In genomic region chr5:3343566-3344080, GRCm38 (mm10) we compare ENCODE assay signal across 8 mouse cellular contexts. TPM values are rescaled to one million over a fixed set of nuclear protein-coding genes. Genes with fewer than 3 reads are reported as not detected.
A peak's percentile ranks its signal among the peaks of the same experiment; 100 is the strongest.
DNase-seq lines count a peak whose midpoint lies in the region; ATAC-seq and TF ChIP-seq lines count a peak whose summit lies in the region.

No protein-coding gene starts in this region.

- peak overlapping the region; percentile 83 for H3K9ac ChIP-seq in heart, embryonic 15.5 days
- H3K9ac ChIP-seq in liver, postnatal 0 days (replicated peaks): peak overlapping the region; percentile 80
- H3K9ac ChIP-seq in neural tube, embryonic 13.5 days: peak overlapping the region; percentile 70

- H3K27me3 ChIP-seq in heart, embryonic 15.5 days: no peaks in the 10 kb centered on the region
- H3K27me3 ChIP-seq in liver, postnatal 0 days (ENCODE audit: insufficient read depth, low read length): no peaks in the 10 kb centered on the region
- H3K27me3 ChIP-seq in neural tube, embryonic 13.5 days: peaks cover 40% of the 10 kb centered on the region

- WGBS in heart, embryonic 15.5 days: 0% methylated on average over 37 of the region's 37 CpGs
- under 1% methylated on average over 36 of the region's 37 CpGs for WGBS in liver, postnatal 0 days (ENCODE audit: insufficient replicate concordance)
- WGBS in neural tube, embryonic 13.5 days: under 1% methylated on average over 37 of the region's 37 CpGs

- DNase-seq in adrenal gland, postnatal 36 days: peak; percentile 81 to 87
- DNase-seq in kidney, postnatal 14 days: peak; percentile 76
- peak; percentile 77 for DNase-seq in liver, postnatal 0 days
- DNase-seq in testis, postnatal 14 days (ENCODE audit: low spot score): peak; percentile 75

- no peaks in the 10 kb centered on the region for H3K9me3 ChIP-seq in heart, embryonic 15.5 days (replicated peaks)
- H3K9me3 ChIP-seq in liver, postnatal 0 days (ENCODE audit: low read length): no peaks in the 10 kb centered on the region
- H3K9me3 ChIP-seq in neural tube, embryonic 13.5 days: no peaks in the 10 kb centered on the region

- peak; percentile 30 for ATAC-seq in CD4-positive, CD25-positive, alpha-beta regulatory T cell, adult 4 months
- 0 out of 2 replicates have a peak, but pooled peaks have one; percentile 47 for ATAC-seq in erythroid progenitor cell, adult 5-6 weeks (replicated peaks; ENCODE audit: low FRiP score, poor library complexity, severe bottlenecking)
- ATAC-seq in heart, embryonic 15.5 days (replicated peaks; ENCODE audit: insufficient number of reproducible peaks, insufficient read depth, low FRiP score, low read depth): peak; percentile 71
- peak; percentile 54 for ATAC-seq in liver, postnatal 0 days
- ATAC-seq in neural tube, embryonic 13.5 days (ENCODE audit: low read depth): peak; percentile 62

- TF ChIP-seq EP300 in liver, postnatal 0 days (IDR thresholded peaks at IDR 0.05; ENCODE audit: low read depth): no peak

- H3K4me3 ChIP-seq in heart, embryonic 15.5 days: peak overlapping the region; percentile 84
- peak overlapping the region; percentile 82 for H3K4me3 ChIP-seq in liver, postnatal 0 days (ENCODE audit: low read depth, low read length)
- peak overlapping the region; percentile 53 for H3K4me3 ChIP-seq in neural tube, embryonic 13.5 days

- H3K4me2 ChIP-seq in heart, embryonic 15.5 days: peak overlapping the region; percentile 83
- peak overlapping the region; percentile 99 for H3K4me2 ChIP-seq in liver, postnatal 0 days (ENCODE audit: low read depth, low read length)
- peak overlapping the region; percentile 92 for H3K4me2 ChIP-seq in neural tube, embryonic 13.5 days

- H3K36me3 ChIP-seq in heart, embryonic 15.5 days: 0 out of 2 replicates have a peak, but pooled peaks cover 4% of the 10 kb centered on the region
- peaks cover 2% of the 10 kb centered on the region; the same call in 1 of the 2 replicates for H3K36me3 ChIP-seq in liver, postnatal 0 days (replicated peaks; ENCODE audit: insufficient read depth, low read length)
- H3K36me3 ChIP-seq in neural tube, embryonic 13.5 days: no peaks in the 10 kb centered on the region

- peak; percentile 43 for TF ChIP-seq CTCF in liver, postnatal 0 days (IDR thresholded peaks at IDR 0.05; ENCODE audit: low read depth)

- H3K4me1 ChIP-seq in heart, embryonic 15.5 days (replicated peaks): peaks cover 2% of the 10 kb centered on the region; the same call in 1 of the 2 replicates
- H3K4me1 ChIP-seq in liver, postnatal 0 days (ENCODE audit: insufficient read depth): peaks cover 2% of the 10 kb centered on the region; the same call in 1 of the 2 replicates
- H3K4me1 ChIP-seq in neural tube, embryonic 13.5 days (replicated peaks): peaks cover 35% of the 10 kb centered on the region

- peak overlapping the region; percentile 94 for H3K27ac ChIP-seq in heart, embryonic 15.5 days
- H3K27ac ChIP-seq in liver, postnatal 0 days (ENCODE audit: low read depth): peak overlapping the region; percentile 92
- peak overlapping the region; percentile 70 for H3K27ac ChIP-seq in neural tube, embryonic 13.5 days (replicated peaks)

RNA-seq across cellular contexts. Expression of gene Cdk6, which starts 2.3 kb away (rescaled TPM):
- 10 to 100 TPM; 20.8 to 22.3 TPM for polyA plus RNA-seq in CD4-positive, CD25-positive, alpha-beta regulatory T cell, adult 4 months (2017; shearing (Covaris generic))
- 10 to 100 TPM; 16.3 to 20.4 TPM for total RNA-seq in adrenal gland, postnatal 36 days (2021)
- 22.3 and 26.8 TPM in 2 replicates for total RNA-seq in erythroid progenitor cell, adult 5-6 weeks (2015; ENCODE audit: low replicate concordance)
- 8.2 and 10.4 TPM in 2 replicates for total RNA-seq in erythroid progenitor cell, adult 5-6 weeks (2017; ENCODE audit: low replicate concordance)
- polyA plus RNA-seq in heart, embryonic 15.5 days (2015; fragmentation: Nextera tagmentation; extraction: Ambion mirVana): 31.7 and 45.4 TPM in 2 replicates
- polyA plus RNA-seq in liver, postnatal 0 days (2015; fragmentation: Nextera tagmentation; extraction: Ambion mirVana): 17.1 and 17.3 TPM in 2 replicates
- 16.4 and 17.6 TPM in 2 replicates for polyA plus RNA-seq in neural tube, embryonic 13.5 days (2015; fragmentation: Nextera tagmentation; extraction: Ambion mirVana)

Comparison
In these comparisons a context has a peak if more than half of its experiments do, and no peak if none do; other contexts are left out.
1. Peak in every context shown above with its lines: DNase-seq, ATAC-seq, H3K4me3 ChIP-seq and H3K27ac ChIP-seq.